Mouse (Mus musculus) MEL (cell line): ENCODE data around the gene Pfn1.

ENCODE experiments used
- CTCF ChIP-seq, 3 experiments: IDR thresholded peaks in 2 of 3; conservative IDR thresholded peaks in 1 of 3; 2 replicates each; pipeline ENCODE4 v1.5.1; 2011 to 2012; ENCODE audit warnings: low read length in 3 of 3, low read depth in 2 of 3, mild to moderate bottlenecking in 2 of 3, improper control_type of control experiment in 1 of 3, inconsistent platforms in 1 of 3, mixed read lengths in 1 of 3, moderate library complexity in 1 of 3; ENCODE audit not compliant: control insufficient read depth in 1 of 3, insufficient read depth in 1 of 3, poor library complexity in 1 of 3, severe bottlenecking in 1 of 3
- E2F4 ChIP-seq: IDR thresholded peaks from 2 replicates; pipeline ENCODE4 v1.6.1; 2011; ENCODE audit warnings: low read depth, low read length, improper control_type of control experiment, borderline replicate concordance
- JUND ChIP-seq: IDR thresholded peaks from 2 replicates; pipeline ENCODE4 v1.6.1; 2011; ENCODE audit warnings: low read depth, mild to moderate bottlenecking, improper control_type of control experiment, low read length

- TF ChIP-seq JUND (no peak), CTCF (IDR thresholded peaks at IDR 0.05 in 2 of 3, conservative IDR thresholded peaks at IDR 0.05 in 1 of 3; ENCODE audit: control insufficient read depth in 1 of 3, insufficient read depth in 1 of 3, low read depth in 2 of 3, low read length in 3 of 3, poor library complexity in 1 of 3, severe bottlenecking in 1 of 3) (no peak), E2F4 (no peak)
These were observed 18.8 kb downstream of the Pfn1 start for GRCm38 (mm10) chr11:70635601-70636000.
